Mouse (Mus musculus) cerebellum, adult 18-20 months (tissue): ENCODE data around the gene Mmd.
"Not testable (repeated sequence)": the region's sequence is repeated elsewhere in the genome, so short reads cannot be mapped to it uniquely, and the experiment has no call there.

ENCODE experiments used
- DNase-seq, 2 experiments: peaks; one replicate each; pipeline ENCODE4 v3.0.0; 2021

Mmd gene

GRCm38 (mm10) chr11:90250189-90250588, 933 bp downstream of the Mmd start:
- DNase-seq, result peak; percentile 13 to 20

GRCm38 (mm10) chr11:90250730-90251129, 1.5 kb downstream of the Mmd start:
- no peak for DNase-seq

GRCm38 (mm10) chr11:90251923-90252322, 2.7 kb downstream of the Mmd start:
- no peak for DNase-seq

- DNase-seq, result no peak
These were observed 3.1 kb downstream of the Mmd start for GRCm38 (mm10) chr11:90252366-90252765.

GRCm38 (mm10) chr11:90254536-90254935, 5.3 kb downstream of the Mmd start:
- DNase-seq, result no peak

- DNase-seq, result no peak
These were observed 6.4 kb downstream of the Mmd start for GRCm38 (mm10) chr11:90255687-90256086.

- no peak for DNase-seq
These were observed 7.7 kb downstream of the Mmd start for GRCm38 (mm10) chr11:90256833-90257525.

GRCm38 (mm10) chr11:90258321-90258927, 9.2 kb downstream of the Mmd start:
- no peak for DNase-seq

- no peak for DNase-seq
These were observed 9.8 kb downstream of the Mmd start for GRCm38 (mm10) chr11:90259071-90259470.

GRCm38 (mm10) chr11:90259826-90260225, 10.6 kb downstream of the Mmd start:
- DNase-seq, result no peak

- no peak for DNase-seq
These were observed 14.9 kb downstream of the Mmd start for GRCm38 (mm10) chr11:90264180-90264579.

- no peak for DNase-seq
These were observed 16.3 kb downstream of the Mmd start for GRCm38 (mm10) chr11:90265581-90265980.

- no peak for DNase-seq
These were observed 19.7 kb downstream of the Mmd start for GRCm38 (mm10) chr11:90268934-90269333.

- no peak for DNase-seq
These were observed 20.3 kb downstream of the Mmd start for GRCm38 (mm10) chr11:90269398-90270123.

GRCm38 (mm10) chr11:90270132-90270877, 21.0 kb downstream of the Mmd start:
- DNase-seq, result no peak

- DNase-seq, result no peak
These were observed 24.9 kb downstream of the Mmd start for GRCm38 (mm10) chr11:90274187-90274586.

- DNase-seq, result peak; percentile 7 to 23
These were observed 26.4 kb downstream of the Mmd start for GRCm38 (mm10) chr11:90275663-90276062.

- peak; percentile 9 to 10 for DNase-seq
These were observed 26.9 kb downstream of the Mmd start for GRCm38 (mm10) chr11:90276150-90276549.

- peak; percentile 36 to 46 for DNase-seq
These were observed 27.3 kb downstream of the Mmd start for GRCm38 (mm10) chr11:90276561-90276960.

- no peak for DNase-seq
These were observed 30.8 kb downstream of the Mmd start for GRCm38 (mm10) chr11:90280069-90280468.

GRCm38 (mm10) chr11:90281943-90282342, 32.7 kb downstream of the Mmd start:
- not testable (repeated sequence) for DNase-seq

GRCm38 (mm10) chr11:90283159-90283558, 33.9 kb downstream of the Mmd start:
- no peak for DNase-seq

- no peak for DNase-seq
These were observed 34.3 kb downstream of the Mmd start for GRCm38 (mm10) chr11:90283601-90284000.
